Mouse (Mus musculus): Measurements from ENCODE around the gene Frmd4b.

- TF ChIP-seq CTCF (IDR thresholded peaks at IDR 0.05; ENCODE audit: low read depth) (no peak), EP300 (IDR thresholded peaks at IDR 0.05; ENCODE audit: low read depth) (no peak)
These were observed 108.9 kb downstream of the Frmd4b start for GRCm38 (mm10) chr6:97508480-97508879.

All from liver, embryonic 14.5 days (tissue).